16 mouse cellular contexts compared by ENCODE assay signal in genomic region chr2:147980929-147981479, GRCm38 (mm10).
DNase-seq lines count a peak whose midpoint lies in the region; ATAC-seq and TF ChIP-seq lines count a peak whose summit lies in the region.
"Had no signal": no experiment of that assay in that cellular context is flagged by ENCODE, and none has a peak within 500 bp of the region (broad histone marks: within the 10 kb centered on the region; RNA-seq: fewer than 3 reads in every experiment).

No protein-coding gene starts in this region.

- H3K4me3 ChIP-seq in liver, adult 2 months (ENCODE audit: insufficient read depth, low read depth, low read length), result no peak overlapping the region
- no peak overlapping the region for H3K4me3 ChIP-seq in liver, embryonic 15.5 days (replicated peaks)
- H3K4me3 ChIP-seq: embryonic facial prominence, embryonic 12.5 days; hindbrain, embryonic 15.5 days had no signal

- H3K4me1 ChIP-seq in liver, adult 2 months (ENCODE audit: control insufficient read depth, insufficient read depth, low read length), result peaks cover 17% of the 10 kb centered on the region
- H3K4me1 ChIP-seq in liver, embryonic 15.5 days (replicated peaks), result 0 out of 2 replicates have a peak, but pooled peaks cover 8% of the 10 kb centered on the region
- H3K4me1 ChIP-seq: embryonic facial prominence, embryonic 12.5 days; hindbrain, embryonic 15.5 days had no signal

- peaks cover 12% of the 10 kb centered on the region for H3K36me3 ChIP-seq in liver, adult 2 months (ENCODE audit: control insufficient read depth, insufficient read depth, low read length)
- H3K36me3 ChIP-seq in liver, embryonic 15.5 days (replicated peaks), result no peaks in the 10 kb centered on the region
- H3K36me3 ChIP-seq: embryonic facial prominence, embryonic 12.5 days; hindbrain, embryonic 15.5 days had no signal

- 30% methylated on average over 6 of the region's 6 CpGs for WGBS in liver, adult 2 months
- WGBS in liver, embryonic 15.5 days (ENCODE audit: insufficient replicate concordance), result 55% methylated on average over 6 of the region's 6 CpGs

- TF ChIP-seq CTCF in liver, adult 2 months (IDR thresholded peaks at IDR 0.05; ENCODE audit: low read depth, low read length), result no peak
- no peak for TF ChIP-seq CTCF in Patski (IDR thresholded peaks at IDR 0.05)

- POLR2A ChIA-PET in Patski (lab: Charles Lee), result no interaction called here

- peak overlapping the region; percentile 78 for H3K27ac ChIP-seq in liver, adult 2 months (replicated peaks; ENCODE audit: insufficient read depth, low read depth, low read length)
- H3K27ac ChIP-seq in liver, embryonic 15.5 days (replicated peaks), result 0 out of 2 replicates have a peak overlapping the region, but pooled peaks have one; percentile 29
- H3K27ac ChIP-seq: embryonic facial prominence, embryonic 12.5 days; hindbrain, embryonic 15.5 days had no signal

- no peak overlapping the region for H3K9ac ChIP-seq in liver, adult 2 months (ENCODE audit: low read depth, low read length)
- H3K9ac ChIP-seq in liver, embryonic 15.5 days, result no peak overlapping the region
- H3K9ac ChIP-seq: embryonic facial prominence, embryonic 12.5 days; hindbrain, embryonic 15.5 days had no signal

- H3K27me3 ChIP-seq in liver, adult 2 months (ENCODE audit: control insufficient read depth, insufficient read depth, low read length), result no peaks in the 10 kb centered on the region
- no peaks in the 10 kb centered on the region for H3K27me3 ChIP-seq in Patski
- no peaks in the 10 kb centered on the region for H3K27me3 ChIP-seq in liver, embryonic 15.5 days
- H3K27me3 ChIP-seq: embryonic facial prominence, embryonic 12.5 days had no signal

- H3K4me2 ChIP-seq in liver, embryonic 15.5 days, result peak overlapping the region; percentile 15; the same call in 1 of the 2 replicates
- H3K4me2 ChIP-seq: embryonic facial prominence, embryonic 12.5 days; heart, embryonic 11.5 days; hindbrain, embryonic 15.5 days had no signal

- no peak for TF ChIP-seq POLR2A in liver, adult 2 months (IDR thresholded peaks at IDR 0.05; ENCODE audit: extremely low read depth, insufficient read depth, low read length)

- H3K79me2 ChIP-seq in liver, adult 2 months (ENCODE audit: control insufficient read depth, insufficient read depth, low read length), result no peaks in the 10 kb centered on the region

- no peaks in the 10 kb centered on the region for H3K9me3 ChIP-seq in liver, embryonic 15.5 days (replicated peaks)
- H3K9me3 ChIP-seq: embryonic facial prominence, embryonic 12.5 days; hindbrain, embryonic 15.5 days had no signal

- in situ Hi-C loops in Patski (cut with MboI; ENCODE audit: low pct_unique_long_range_greater_than_20kb), result no loop called here

- CTCF ChIA-PET in Patski (lab: Charles Lee), result no interaction called here

- peak; percentile 46 for ATAC-seq in Patski
- peak; percentile 33; the same call in 1 of the 2 replicates for ATAC-seq in liver, embryonic 15.5 days (ENCODE audit: insufficient read depth)
- no peak for ATAC-seq in cerebellum, adult (ENCODE audit: insufficient number of reproducible peaks, low FRiP score, low TSS enrichment)

- peak; percentile 11 for DNase-seq in adrenal gland, postnatal 10 days
- no peak for DNase-seq in adrenal gland, postnatal 14 days
- peak; percentile 90 for DNase-seq in liver, adult 2 months (ENCODE audit: extremely low read depth, low read depth, low spot score)
- DNase-seq in liver, result no peak
- no peak for DNase-seq in Patski (ENCODE audit: low read depth, low spot score)
- no peak for DNase-seq in thymus, postnatal 14 days
- DNase-seq: gastrocnemius, postnatal 10 days; kidney, adult 18-20 months; kidney, postnatal 4 days; lung, adult 18-20 months; lung, postnatal 36 days had no signal

Comparison
In these comparisons a context has a peak if more than half of its experiments do, and no peak if none do; other contexts are left out.
1. DNase-seq: peak in adrenal gland, postnatal 10 days (single experiment) and liver, adult 2 months (single experiment); none in adrenal gland, postnatal 14 days (single experiment), liver (single experiment), Patski (single experiment) and thymus, postnatal 14 days (single experiment).